In the genomic region with DNA sequence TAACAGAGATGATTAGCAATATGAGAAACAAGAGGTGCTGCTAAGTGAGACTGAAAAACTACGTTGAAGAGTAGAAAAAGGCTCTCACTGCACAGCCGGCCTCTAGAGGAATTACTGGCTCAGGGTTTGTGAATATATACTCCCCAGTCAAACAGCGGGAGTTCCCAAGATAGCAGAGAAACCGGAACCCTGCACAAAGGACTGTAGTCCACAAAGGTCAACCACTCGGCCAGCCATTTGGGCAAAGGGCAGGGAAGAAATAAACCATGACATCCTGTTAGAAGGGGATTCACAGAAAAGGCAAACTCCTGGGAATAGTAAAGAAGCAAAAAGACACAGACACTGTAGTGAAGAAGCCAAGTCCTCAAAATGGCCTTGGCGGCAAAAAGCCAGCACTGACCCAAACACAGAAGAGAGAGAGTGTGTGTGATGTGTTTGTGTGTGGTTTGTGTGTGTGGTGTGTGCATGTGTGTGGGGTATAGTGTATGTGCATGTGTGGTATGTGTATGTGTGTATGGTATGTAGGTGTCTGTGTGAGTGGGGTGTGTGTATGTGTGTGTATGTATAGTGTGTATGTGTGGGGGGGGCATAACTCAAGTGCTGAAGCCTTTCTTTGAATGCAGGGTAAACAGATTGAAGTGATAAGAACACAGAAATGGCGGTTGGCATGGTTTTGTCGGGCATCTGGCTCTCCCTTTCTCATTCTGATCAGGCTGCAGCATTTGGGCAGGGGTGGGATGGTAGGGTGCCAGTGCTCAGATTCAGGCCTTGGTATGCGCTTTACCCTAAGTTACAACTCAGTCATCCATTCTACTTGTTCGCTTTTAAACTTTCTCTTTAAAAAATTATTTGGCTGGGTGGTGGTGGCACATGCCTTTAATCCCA, we compare ENCODE assay signal across 10 mouse cellular contexts.
A peak's percentile ranks its signal among the peaks of the same experiment; 100 is the strongest.
DNase-seq lines count a peak whose midpoint lies in the region; ATAC-seq and TF ChIP-seq lines count a peak whose summit lies in the region.
"Had no signal": no experiment of that assay in that cellular context is flagged by ENCODE, and none has a peak within 500 bp of the region (broad histone marks: within the 10 kb centered on the region; RNA-seq: fewer than 3 reads in every experiment).

No protein-coding gene starts in this region.

- WGBS in forebrain, embryonic 13.5 days: 72% methylated on average over 10 of the region's 10 CpGs
- 76% methylated on average over 10 of the region's 10 CpGs for WGBS in forebrain, embryonic 12.5 days
- 47% methylated on average over 10 of the region's 10 CpGs for WGBS in lung, adult 2 months
- 51% methylated on average over 10 of the region's 10 CpGs for WGBS in liver, postnatal 0 days (ENCODE audit: insufficient replicate concordance)
- 49% methylated on average over 10 of the region's 10 CpGs for WGBS in midbrain, postnatal 0 days

- H3K9ac ChIP-seq in forebrain, embryonic 13.5 days: no peak overlapping the region
- no peak overlapping the region for H3K9ac ChIP-seq in forebrain, embryonic 12.5 days
- H3K9ac ChIP-seq in liver, postnatal 0 days (replicated peaks): no peak overlapping the region
- H3K9ac ChIP-seq in midbrain, postnatal 0 days (replicated peaks; ENCODE audit: low read length, poor library complexity, severe bottlenecking): no peak overlapping the region
- H3K9ac ChIP-seq: hindbrain, embryonic 13.5 days; stomach, embryonic 15.5 days had no signal

- H3K27ac ChIP-seq in forebrain, embryonic 13.5 days: no peak overlapping the region; the same call in 1 of the 2 replicates
- H3K27ac ChIP-seq in forebrain, embryonic 12.5 days: no peak overlapping the region
- peak overlapping the region; percentile 59; the same call in 1 of the 2 replicates for H3K27ac ChIP-seq in liver, postnatal 0 days (ENCODE audit: low read depth)
- no peak overlapping the region for H3K27ac ChIP-seq in midbrain, postnatal 0 days (ENCODE audit: low read depth, low read length)
- H3K27ac ChIP-seq: hindbrain, embryonic 13.5 days; stomach, embryonic 15.5 days had no signal

- H3K36me3 ChIP-seq in forebrain, embryonic 13.5 days (ENCODE audit: poor library complexity, severe bottlenecking): peaks cover 16% of the 10 kb centered on the region
- 0 out of 2 replicates have a peak, but pooled peaks cover under 1% of the 10 kb centered on the region for H3K36me3 ChIP-seq in forebrain, embryonic 12.5 days (replicated peaks)
- H3K36me3 ChIP-seq in liver, postnatal 0 days (replicated peaks; ENCODE audit: insufficient read depth, low read length): no peaks in the 10 kb centered on the region
- peaks cover 1% of the 10 kb centered on the region; the same call in 1 of the 2 replicates for H3K36me3 ChIP-seq in midbrain, postnatal 0 days (ENCODE audit: insufficient read depth, low read length)
- H3K36me3 ChIP-seq: stomach, embryonic 15.5 days had no signal

- H3K9me3 ChIP-seq in forebrain, embryonic 13.5 days (replicated peaks): 0 out of 2 replicates have a peak, but pooled peaks cover 2% of the 10 kb centered on the region
- 0 out of 2 replicates have a peak, but pooled peaks cover 3% of the 10 kb centered on the region for H3K9me3 ChIP-seq in forebrain, embryonic 12.5 days
- no peaks in the 10 kb centered on the region for H3K9me3 ChIP-seq in liver, postnatal 0 days (ENCODE audit: low read length)
- no peaks in the 10 kb centered on the region for H3K9me3 ChIP-seq in midbrain, postnatal 0 days (ENCODE audit: low read length)
- H3K9me3 ChIP-seq: hindbrain, embryonic 13.5 days; stomach, embryonic 15.5 days had no signal

- no peaks in the 10 kb centered on the region for H3K27me3 ChIP-seq in forebrain, embryonic 13.5 days
- no peaks in the 10 kb centered on the region for H3K27me3 ChIP-seq in forebrain, embryonic 12.5 days
- no peaks in the 10 kb centered on the region for H3K27me3 ChIP-seq in liver, postnatal 0 days (ENCODE audit: insufficient read depth, low read length)
- H3K27me3 ChIP-seq in midbrain, postnatal 0 days (ENCODE audit: insufficient read depth, low read length): no peaks in the 10 kb centered on the region
- H3K27me3 ChIP-seq: hindbrain, embryonic 13.5 days; stomach, embryonic 15.5 days had no signal

- no peak overlapping the region for H3K4me3 ChIP-seq in forebrain, embryonic 13.5 days
- H3K4me3 ChIP-seq in forebrain, embryonic 12.5 days (replicated peaks): no peak overlapping the region
- H3K4me3 ChIP-seq in lung, adult 2 months (replicated peaks; ENCODE audit: extremely low read depth, low read depth, low read length): no peak overlapping the region
- no peak overlapping the region for H3K4me3 ChIP-seq in liver, postnatal 0 days (ENCODE audit: low read depth, low read length)
- H3K4me3 ChIP-seq in midbrain, postnatal 0 days (ENCODE audit: low read depth, low read length): no peak overlapping the region
- H3K4me3 ChIP-seq: hindbrain, embryonic 13.5 days; stomach, embryonic 15.5 days had no signal

- peak; percentile 50; the same call in 1 of the 2 replicates for ATAC-seq in forebrain, embryonic 13.5 days
- no peak for ATAC-seq in forebrain, embryonic 12.5 days (ENCODE audit: low FRiP score)
- 0 out of 2 replicates have a peak, but pooled peaks have one; percentile 28 for ATAC-seq in liver, postnatal 0 days
- no peak for ATAC-seq in midbrain, postnatal 0 days (ENCODE audit: low FRiP score)

- TF ChIP-seq POLR2A in lung, adult 2 months (IDR thresholded peaks at IDR 0.05; ENCODE audit: borderline replicate concordance, extremely low read depth, low read depth, low read length): no peak

- H3K4me1 ChIP-seq in forebrain, embryonic 13.5 days: peaks cover 22% of the 10 kb centered on the region
- peaks cover 18% of the 10 kb centered on the region for H3K4me1 ChIP-seq in forebrain, embryonic 12.5 days
- H3K4me1 ChIP-seq in lung, adult 2 months (ENCODE audit: control insufficient read depth, insufficient read depth, low read length): peaks cover 7% of the 10 kb centered on the region; the same call in 1 of the 2 replicates
- peaks cover 25% of the 10 kb centered on the region for H3K4me1 ChIP-seq in liver, postnatal 0 days (ENCODE audit: insufficient read depth)
- 0 out of 2 replicates have a peak, but pooled peaks cover 2% of the 10 kb centered on the region for H3K4me1 ChIP-seq in midbrain, postnatal 0 days (ENCODE audit: insufficient read depth, low read length)
- H3K4me1 ChIP-seq: stomach, embryonic 15.5 days had no signal

- no peak overlapping the region for H3K4me2 ChIP-seq in forebrain, embryonic 13.5 days
- H3K4me2 ChIP-seq in forebrain, embryonic 12.5 days: no peak overlapping the region
- H3K4me2 ChIP-seq in liver, postnatal 0 days (ENCODE audit: low read depth, low read length): no peak overlapping the region
- no peak overlapping the region for H3K4me2 ChIP-seq in midbrain, postnatal 0 days (ENCODE audit: low read depth, low read length, poor library complexity, severe bottlenecking)
- H3K4me2 ChIP-seq: hindbrain, embryonic 13.5 days; stomach, embryonic 15.5 days had no signal

- TF ChIP-seq EP300 in liver, postnatal 0 days (IDR thresholded peaks at IDR 0.05; ENCODE audit: low read depth): no peak

- DNase-seq in lung, adult 18-20 months: peak; percentile 39 to 43
- DNase-seq in lung, adult 2 months: no peak
- no peak for DNase-seq in liver, postnatal 0 days
- DNase-seq in yolk sac, embryonic 10.5 days (ENCODE audit: low spot score): peak; percentile 81
- no peak for DNase-seq in midbrain, postnatal 0 days (ENCODE audit: low spot score)
- DNase-seq in right cerebral cortex, postnatal 4 days: no peak

- TF ChIP-seq CTCF in lung, adult 2 months (IDR thresholded peaks at IDR 0.05; ENCODE audit: insufficient read depth, low read length): no peak
- TF ChIP-seq CTCF in liver, postnatal 0 days (IDR thresholded peaks at IDR 0.05; ENCODE audit: low read depth): no peak
- no peak for TF ChIP-seq CTCF in midbrain, postnatal 0 days (IDR thresholded peaks at IDR 0.05)

Comparison
In these comparisons a context has a peak if more than half of its experiments do, and no peak if none do; other contexts are left out.
1. ATAC-seq: peak in forebrain, embryonic 13.5 days (single experiment) and liver, postnatal 0 days (single experiment); none in forebrain, embryonic 12.5 days (single experiment) and midbrain, postnatal 0 days (single experiment).
2. DNase-seq: peak in lung, adult 18-20 months (2 of 2) and yolk sac, embryonic 10.5 days (single experiment); none in lung, adult 2 months (single experiment), liver, postnatal 0 days (single experiment), midbrain, postnatal 0 days (single experiment) and right cerebral cortex, postnatal 4 days (single experiment).